Mouse (Mus musculus) hindbrain, embryonic 10.5 days (tissue): ENCODE results near the gene Arhgap30. TPM values are rescaled to one million over a fixed set of nuclear protein-coding genes. Genes with fewer than 3 reads are reported as not detected.

ENCODE experiments used
- DNase-seq: peaks from one replicate; pipeline ENCODE4 v3.0.0-alpha.2; 2017; ENCODE audit warnings: low spot score
- H3K27ac ChIP-seq: fragments of 300-500 bp; sonication (generic); 2 replicates; pipeline ENCODE4 v1.5.1; 2016; ENCODE audit warnings: mild to moderate bottlenecking, moderate library complexity
- H3K27me3 ChIP-seq: fragments of 300-500 bp; sonication (generic); 2 replicates; pipeline ENCODE4 v1.6.1; 2016; ENCODE audit warnings: mild to moderate bottlenecking; ENCODE audit not compliant: poor library complexity, insufficient read depth, severe bottlenecking
- H3K36me3 ChIP-seq: fragments of 300-500 bp; sonication (generic); 2 replicates; pipeline ENCODE4 v1.6.1; 2016; ENCODE audit warnings: mild to moderate bottlenecking, moderate library complexity
- H3K4me1 ChIP-seq: fragments of 300-500 bp; sonication (generic); replicated peaks from 2 replicates; pipeline ENCODE4 v1.6.1; 2016; ENCODE audit warnings: mild to moderate bottlenecking
- H3K4me3 ChIP-seq: fragments of 300-500 bp; sonication (generic); 2 replicates; pipeline ENCODE4 v1.5.1; 2016; ENCODE audit warnings: mild to moderate bottlenecking, moderate library complexity
- H3K9me3 ChIP-seq: fragments of 300-500 bp; sonication (generic); 2 replicates; pipeline ENCODE4 v1.6.1; 2016; ENCODE audit warnings: mild to moderate bottlenecking, moderate library complexity
- WGBS: fragments of 180-500 bp; shearing (Covaris S2); methylation state at CpG from one replicate; pipeline ENCODE4 v1.1.7; 2016; 5-methylcytosine and 5-hydroxymethylcytosine counted together
- polyA plus RNA-seq: library from polyadenylated mRNA; unstranded; fragments of >200 nt; fragmentation: Nextera tagmentation; extraction: Ambion mirVana; gene quantifications from 2 replicates; pipeline ENCODE4 v1.2.1, GENCODE M21; 2016

The Arhgap30 gene
- polyA plus RNA-seq, 1 experiment from 2014 or later = 0.98 TPM

- Histone ChIP-seq H3K36me3 (no peaks in the 10 kb centered on the region), H3K4me1 (peaks cover 32% of the 10 kb centered on the region), H3K27me3 (peaks cover 38% of the 10 kb centered on the region), H3K9me3 (peaks cover 11% of the 10 kb centered on the region; the same call in 1 of the 2 replicates), H3K4me3 (no peak overlapping the region), H3K27ac (peak overlapping the region; percentile 35; the same call in 1 of the 2 replicates)
- WGBS = 56% methylated on average over 7 of the region's 7 CpGs
- no peak for DNase-seq
Measured at GRCm38 (mm10) chr1:171441466-171442412, 53.0 kb downstream of the Arhgap30 start.

- Histone ChIP-seq H3K27ac (no peak overlapping the region), H3K4me1 (peaks cover 28% of the 10 kb centered on the region), H3K36me3 (no peaks in the 10 kb centered on the region), H3K9me3 (peaks cover 11% of the 10 kb centered on the region; the same call in 1 of the 2 replicates), H3K4me3 (no peak overlapping the region), H3K27me3 (peaks cover 32% of the 10 kb centered on the region)
- WGBS = 56% methylated on average over 8 of the region's 8 CpGs
- no peak for DNase-seq
Measured at GRCm38 (mm10) chr1:171442413-171442760, 53.6 kb downstream of the Arhgap30 start.

DNA sequence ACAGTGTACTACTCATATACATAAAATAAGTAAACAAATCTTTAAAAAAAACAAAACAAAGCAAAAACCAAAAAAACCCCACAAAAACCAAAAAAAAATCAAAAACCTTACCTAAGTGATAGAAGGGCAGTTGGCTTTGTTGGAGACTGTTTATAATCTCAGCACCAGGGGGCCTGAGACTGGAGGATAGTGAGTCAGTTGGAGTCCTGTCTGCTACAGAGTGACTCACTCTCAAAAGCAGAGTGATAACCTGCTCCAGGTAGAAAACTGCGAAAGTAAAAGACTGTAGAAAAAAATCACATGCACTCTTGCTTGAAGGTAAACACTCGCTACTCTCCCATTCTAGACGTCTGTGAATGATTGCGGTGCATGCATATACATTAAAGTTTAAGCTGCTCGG lies 56.3 kb downstream of the Arhgap30 start:
- no peak for DNase-seq
- Histone ChIP-seq H3K27ac (no peak overlapping the region), H3K9me3 (peaks cover 11% of the 10 kb centered on the region; the same call in 1 of the 2 replicates), H3K4me1 (peaks cover 10% of the 10 kb centered on the region), H3K4me3 (no peak overlapping the region), H3K27me3 (peaks cover 5% of the 10 kb centered on the region; the same call in 1 of the 2 replicates), H3K36me3 (no peaks in the 10 kb centered on the region)
- 89% methylated on average over 5 of the region's 5 CpGs for WGBS

DNA sequence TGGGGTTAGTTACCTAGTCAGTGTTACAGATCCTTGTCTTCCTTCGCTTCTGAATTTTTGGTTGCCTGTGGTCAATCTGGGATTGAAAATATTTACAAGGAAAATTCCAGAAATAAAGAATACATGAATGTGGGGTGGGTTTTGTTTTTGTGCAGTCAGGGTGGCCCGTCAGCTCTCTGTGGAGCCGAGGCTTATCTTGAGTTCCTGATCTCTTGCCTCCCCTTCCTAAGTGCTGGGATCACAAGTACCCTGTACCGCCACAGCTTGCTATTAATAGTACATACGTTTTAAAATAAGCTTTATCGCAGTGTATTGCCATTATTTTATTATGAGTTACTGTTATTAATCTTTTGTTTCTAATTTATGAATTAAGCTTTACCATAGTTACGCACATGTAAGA lies 58.1 kb downstream of the Arhgap30 start:
- H3K36me3 ChIP-seq = no peaks in the 10 kb centered on the region
- no peak for DNase-seq
- H3K4me3 ChIP-seq = no peak overlapping the region
- H3K27me3 ChIP-seq = no peaks in the 10 kb centered on the region
- peaks cover 11% of the 10 kb centered on the region; the same call in 1 of the 2 replicates for H3K9me3 ChIP-seq
- H3K27ac ChIP-seq = no peak overlapping the region
- H3K4me1 ChIP-seq = peaks cover 3% of the 10 kb centered on the region; the same call in 1 of the 2 replicates
- WGBS = 81% methylated on average over 7 of the region's 7 CpGs

- Histone ChIP-seq H3K4me3 (no peak overlapping the region), H3K4me1 (no peaks in the 10 kb centered on the region), H3K36me3 (no peaks in the 10 kb centered on the region), H3K27me3 (no peaks in the 10 kb centered on the region), H3K9me3 (peaks cover 11% of the 10 kb centered on the region; the same call in 1 of the 2 replicates), H3K27ac (no peak overlapping the region)
- WGBS = 68% methylated on average over 10 of the region's 10 CpGs
- no peak for DNase-seq
Measured at GRCm38 (mm10) chr1:171447692-171448091, 58.9 kb downstream of the Arhgap30 start.

- H3K4me3 ChIP-seq = no peak overlapping the region
- H3K9me3 ChIP-seq = no peaks in the 10 kb centered on the region
- 92% methylated on average over 11 of the region's 11 CpGs for WGBS
- H3K27me3 ChIP-seq = no peaks in the 10 kb centered on the region
- H3K27ac ChIP-seq = no peak overlapping the region
- H3K36me3 ChIP-seq = no peaks in the 10 kb centered on the region
- no peaks in the 10 kb centered on the region for H3K4me1 ChIP-seq
- no peak for DNase-seq
Measured at GRCm38 (mm10) chr1:171450062-171450461, 61.3 kb downstream of the Arhgap30 start.

DNA sequence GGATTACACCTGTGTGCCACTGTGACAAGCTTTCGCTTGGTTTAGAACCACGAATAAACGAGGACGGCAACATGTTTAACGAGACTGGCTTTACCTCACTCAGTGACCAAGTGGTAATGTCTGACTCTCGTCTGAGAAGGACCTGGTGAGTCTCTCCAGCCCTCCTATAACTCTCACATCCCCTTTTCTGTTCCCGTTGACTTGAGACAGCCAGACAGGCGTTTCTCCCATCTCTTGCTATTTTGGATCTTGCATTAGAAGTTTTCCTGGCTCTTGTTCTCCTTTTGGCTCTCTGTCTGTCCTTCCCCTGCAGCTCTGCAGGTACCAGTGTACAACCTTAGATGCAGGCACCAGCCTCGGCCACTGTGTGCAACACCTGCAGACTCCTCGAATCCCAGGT lies 62.2 kb downstream of the Arhgap30 start:
- WGBS = 89% methylated on average over 10 of the region's 10 CpGs
- no peaks in the 10 kb centered on the region for H3K36me3 ChIP-seq

DNA sequence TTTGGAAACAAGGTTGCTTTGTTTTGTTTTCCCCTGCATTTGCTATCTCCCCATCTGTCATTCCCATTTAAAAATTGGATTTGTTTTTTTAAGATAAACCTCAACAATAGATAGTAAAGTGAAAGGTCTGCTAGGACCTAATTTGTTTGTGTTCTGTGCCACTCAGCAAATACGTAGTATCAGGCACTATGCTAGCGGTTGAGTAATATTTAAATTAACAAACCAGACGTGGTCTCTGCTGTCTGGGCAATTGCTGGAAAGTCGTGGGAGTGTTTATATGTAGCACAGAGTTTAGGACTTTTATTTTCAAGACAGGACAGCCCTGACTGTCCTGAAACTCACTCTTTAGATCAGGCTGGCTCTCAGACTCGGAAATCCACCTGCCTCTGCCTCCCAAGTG lies 63.8 kb downstream of the Arhgap30 start:
- Histone ChIP-seq H3K4me3 (no peak overlapping the region), H3K4me1 (no peaks in the 10 kb centered on the region), H3K36me3 (no peaks in the 10 kb centered on the region), H3K9me3 (no peaks in the 10 kb centered on the region), H3K27me3 (no peaks in the 10 kb centered on the region), H3K27ac (no peak overlapping the region)
- 84% methylated on average over 5 of the region's 5 CpGs for WGBS
- DNase-seq = no peak

More for the DNA sequence above, 62.2 kb downstream of the Arhgap30 start:
- no peaks in the 10 kb centered on the region for H3K27me3 ChIP-seq
- no peaks in the 10 kb centered on the region for H3K4me1 ChIP-seq
- DNase-seq = no peak
- H3K27ac ChIP-seq = no peak overlapping the region
- H3K9me3 ChIP-seq = no peaks in the 10 kb centered on the region
- no peak overlapping the region for H3K4me3 ChIP-seq

- Histone ChIP-seq H3K27me3 (no peaks in the 10 kb centered on the region), H3K4me1 (no peaks in the 10 kb centered on the region), H3K27ac (no peak overlapping the region), H3K4me3 (no peak overlapping the region), H3K9me3 (no peaks in the 10 kb centered on the region), H3K36me3 (no peaks in the 10 kb centered on the region)
- 85% methylated on average over 5 of the region's 5 CpGs for WGBS
- DNase-seq = no peak
Measured at GRCm38 (mm10) chr1:171452923-171453322, 64.2 kb downstream of the Arhgap30 start.

DNA sequence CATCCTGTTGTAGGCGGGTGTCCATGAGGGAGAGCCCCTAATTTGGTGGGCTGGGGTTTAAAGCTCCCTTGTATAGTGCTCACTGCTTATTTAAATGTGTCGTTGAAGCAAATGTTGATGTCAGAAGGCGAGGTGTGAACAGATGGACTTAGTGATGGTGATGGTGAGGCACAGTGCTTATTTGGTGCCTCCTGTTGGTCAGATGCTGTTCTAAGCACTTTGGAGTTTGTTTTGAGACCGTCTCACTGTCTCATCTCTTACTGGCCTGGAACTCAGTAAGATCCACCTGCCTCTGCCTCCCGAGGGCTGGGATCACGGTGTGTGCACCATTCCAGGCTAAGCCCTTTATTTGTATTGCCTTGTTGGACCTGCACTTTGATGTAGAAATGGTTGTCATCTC lies 66.2 kb downstream of the Arhgap30 start:
- Histone ChIP-seq H3K27me3 (no peaks in the 10 kb centered on the region), H3K27ac (no peak overlapping the region)
- WGBS = 86% methylated on average over 6 of the region's 6 CpGs

DNA sequence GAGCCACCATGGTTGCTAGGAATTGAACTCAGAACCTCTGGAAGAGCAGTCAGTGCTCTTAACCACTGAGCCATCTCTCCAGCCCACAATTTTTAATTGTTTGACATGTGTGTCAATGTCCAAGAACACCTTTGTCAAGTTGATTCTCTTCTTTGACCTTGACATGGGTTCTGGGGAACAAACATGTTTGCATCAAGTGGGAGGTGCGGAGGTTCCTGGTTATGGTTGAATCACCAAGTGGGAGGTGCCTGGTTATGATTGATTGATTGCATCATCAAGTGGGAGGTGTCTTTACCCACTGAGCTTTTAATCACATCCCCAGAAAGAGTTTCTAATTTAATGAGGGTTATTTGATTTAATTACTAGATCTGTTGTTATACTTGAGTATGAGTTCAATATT lies 68.8 kb downstream of the Arhgap30 start:
- Histone ChIP-seq H3K9me3 (no peaks in the 10 kb centered on the region), H3K4me1 (peaks cover 10% of the 10 kb centered on the region; the same call in 1 of the 2 replicates), H3K36me3 (peaks cover 6% of the 10 kb centered on the region; the same call in 1 of the 2 replicates), H3K4me3 (no peak overlapping the region), H3K27ac (no peak overlapping the region), H3K27me3 (no peaks in the 10 kb centered on the region)
- no peak for DNase-seq
- WGBS = 97% methylated on average over 1 of the region's 1 CpGs

More for the DNA sequence above, 66.2 kb downstream of the Arhgap30 start:
- Histone ChIP-seq H3K36me3 (no peaks in the 10 kb centered on the region), H3K4me1 (peaks cover 4% of the 10 kb centered on the region; the same call in 1 of the 2 replicates), H3K4me3 (no peak overlapping the region), H3K9me3 (no peaks in the 10 kb centered on the region)
- DNase-seq = no peak

DNA sequence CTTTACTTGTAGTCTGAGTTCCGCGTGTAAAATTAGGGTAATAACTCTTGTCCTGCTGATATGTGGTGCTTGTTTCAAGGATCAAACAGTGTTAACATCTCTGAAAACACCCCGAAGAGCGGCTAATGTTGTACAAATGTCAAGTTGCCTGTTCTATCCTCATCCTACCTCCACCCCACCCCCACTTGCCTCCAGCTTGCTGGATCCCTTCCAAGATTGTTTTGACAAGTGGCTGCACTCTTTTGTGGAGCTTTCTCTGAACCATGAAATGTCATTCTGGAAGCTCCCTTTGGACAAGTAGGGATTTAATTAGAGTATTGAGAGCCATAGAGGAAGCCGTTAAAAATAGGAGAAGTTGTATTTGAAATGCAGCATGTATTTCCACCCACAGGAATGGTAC lies 71.0 kb downstream of the Arhgap30 start:
- no peaks in the 10 kb centered on the region for H3K9me3 ChIP-seq
- no peak overlapping the region for H3K27ac ChIP-seq
- H3K36me3 ChIP-seq = peaks cover 9% of the 10 kb centered on the region; the same call in 1 of the 2 replicates
- peaks cover 10% of the 10 kb centered on the region; the same call in 1 of the 2 replicates for H3K4me1 ChIP-seq
- no peak overlapping the region for H3K4me3 ChIP-seq
- H3K27me3 ChIP-seq = no peaks in the 10 kb centered on the region
- WGBS = 59% methylated on average over 5 of the region's 5 CpGs
- DNase-seq = no peak
